Mouse (Mus musculus): Measurements from ENCODE around the gene Rpl5. TPM values are rescaled to one million over a fixed set of nuclear protein-coding genes. Genes with fewer than 3 reads are reported as not detected.
A peak's percentile ranks its signal among the peaks of the same experiment; 100 is the strongest.

Rpl5 gene
- total and polyA plus RNA-seq, 3 experiments, result 12.5 to 31.4 (median 29.2) TPM

- Histone ChIP-seq H3K4me1 (ENCODE audit: control insufficient read depth, insufficient read depth, low read length) (no peaks in the 10 kb centered on the region; the same call in 1 of the 2 replicates), H3K9ac (ENCODE audit: low read depth, low read length) (no peak overlapping the region; the same call in 1 of the 2 replicates), H3K79me2 (replicated peaks; ENCODE audit: control insufficient read depth, insufficient read depth, low read length) (no peaks in the 10 kb centered on the region), H3K27ac (peak overlapping the region; percentile 84), H3K4me3 (no peak overlapping the region), H3K27me3 (ENCODE audit: control insufficient read depth, insufficient read depth, low read length) (no peaks in the 10 kb centered on the region), H3K36me3 (ENCODE audit: control insufficient read depth, insufficient read depth, low read length) (no peaks in the 10 kb centered on the region)
- TF ChIP-seq EP300 (IDR thresholded peaks at IDR 0.05; ENCODE audit: insufficient read depth, low read depth, low read length), result no peak
- no peak for TF ChIP-seq POLR2A (IDR thresholded peaks at IDR 0.05; ENCODE audit: insufficient read depth, low read depth, low read length)
- no peak for TF ChIP-seq CTCF (IDR thresholded peaks at IDR 0.05)
- intact Hi-C loops (cut with DNase I), result no loop called here
- DNase-seq, result no peak
- 91% methylated on average over 6 of the region's 6 CpGs for WGBS
Observed at GRCm38 (mm10) chr5:107873330-107873729, 27.0 kb upstream of the Rpl5 start.

DNA sequence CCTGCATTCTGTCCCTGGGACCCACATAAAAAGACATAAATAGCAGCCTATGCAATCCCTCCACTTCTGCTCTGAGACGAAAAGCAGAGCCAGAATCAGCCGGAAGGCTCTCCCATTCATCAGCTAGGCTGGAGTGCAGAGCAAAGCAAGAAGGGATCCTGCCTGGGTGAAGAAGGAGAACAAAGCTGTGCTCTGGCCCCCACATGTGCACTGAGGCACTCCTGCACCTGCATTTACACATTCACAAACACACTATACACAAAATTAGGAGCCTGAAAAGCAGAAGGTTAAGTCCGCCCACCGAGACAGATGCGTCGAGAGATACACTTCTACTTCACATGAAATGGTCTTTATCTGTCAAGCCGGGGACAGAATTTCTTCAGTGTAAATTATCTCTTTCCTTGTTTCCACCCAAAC, 26.4 kb upstream of the Rpl5 start:
- Histone ChIP-seq H3K79me2 (replicated peaks; ENCODE audit: control insufficient read depth, insufficient read depth, low read length) (no peaks in the 10 kb centered on the region), H3K27me3 (ENCODE audit: control insufficient read depth, insufficient read depth, low read length) (no peaks in the 10 kb centered on the region), H3K36me3 (ENCODE audit: control insufficient read depth, insufficient read depth, low read length) (no peaks in the 10 kb centered on the region), H3K9ac (ENCODE audit: low read depth, low read length) (no peak overlapping the region; the same call in 1 of the 2 replicates), H3K4me3 (no peak overlapping the region), H3K4me1 (ENCODE audit: control insufficient read depth, insufficient read depth, low read length) (no peaks in the 10 kb centered on the region; the same call in 1 of the 2 replicates), H3K27ac (peak overlapping the region; percentile 84)
- DNase-seq, result peak; percentile 26 to 33
- intact Hi-C loops (cut with DNase I), result no loop called here
- 34% methylated on average over 7 of the region's 7 CpGs for WGBS
- TF ChIP-seq EP300 (IDR thresholded peaks at IDR 0.05; ENCODE audit: insufficient read depth, low read depth, low read length) (no peak), CTCF (IDR thresholded peaks at IDR 0.05) (no peak), POLR2A (IDR thresholded peaks at IDR 0.05; ENCODE audit: insufficient read depth, low read depth, low read length) (peak; percentile 30; the same call in 1 of the 2 replicates)

DNA sequence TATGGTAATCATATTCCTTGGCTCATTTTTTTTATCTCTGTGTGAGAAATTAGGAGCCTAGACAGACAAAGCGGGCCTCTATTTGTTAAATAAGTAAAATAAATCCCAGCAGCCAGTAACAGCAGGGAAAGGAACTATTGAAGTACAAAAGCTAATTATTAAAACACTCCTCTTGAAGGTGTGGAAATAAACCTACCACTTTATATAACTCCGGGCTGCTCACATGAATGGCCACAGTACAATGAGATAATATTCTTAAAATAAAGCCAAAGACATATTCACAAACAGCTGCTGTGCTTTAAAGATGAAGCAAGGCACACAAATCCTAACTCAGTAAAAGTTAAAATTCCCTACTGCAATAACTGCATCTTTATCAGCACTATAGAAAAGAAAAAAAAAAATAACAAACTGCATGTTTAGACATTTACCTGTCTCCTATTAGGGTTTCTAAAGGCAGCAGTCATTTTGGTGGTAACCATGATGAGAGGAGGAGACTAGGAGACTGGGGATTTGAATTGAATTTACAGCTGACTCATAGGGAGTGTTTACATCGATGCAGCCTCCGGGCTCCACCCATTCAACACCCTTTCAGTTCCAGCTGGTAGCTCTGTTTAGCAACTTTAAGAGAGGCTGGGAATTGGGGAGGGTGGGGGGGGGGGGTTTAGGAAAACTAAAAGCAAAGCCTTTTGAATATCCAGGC, 25.6 kb upstream of the Rpl5 start, which contains the start of gene Evi5:
Gene Evi5, minus strand, starts transcription at position 547 of the 700 bp plus-strand sequence.
- 16% methylated on average over 4 of the region's 4 CpGs for WGBS
- intact Hi-C loops (cut with DNase I), result no loop called here

GRCm38 (mm10) chr5:107875261-107875611, 25.1 kb upstream of the Rpl5 start:
- Histone ChIP-seq H3K4me3 (no peak overlapping the region), H3K36me3 (ENCODE audit: control insufficient read depth, insufficient read depth, low read length) (no peaks in the 10 kb centered on the region), H3K9ac (ENCODE audit: low read depth, low read length) (no peak overlapping the region), H3K27ac (peak overlapping the region; percentile 84), H3K79me2 (replicated peaks; ENCODE audit: control insufficient read depth, insufficient read depth, low read length) (no peaks in the 10 kb centered on the region), H3K27me3 (ENCODE audit: control insufficient read depth, insufficient read depth, low read length) (no peaks in the 10 kb centered on the region), H3K4me1 (ENCODE audit: control insufficient read depth, insufficient read depth, low read length) (no peaks in the 10 kb centered on the region; the same call in 1 of the 2 replicates)
- TF ChIP-seq EP300 (IDR thresholded peaks at IDR 0.05; ENCODE audit: insufficient read depth, low read depth, low read length) (no peak), CTCF (IDR thresholded peaks at IDR 0.05) (no peak), POLR2A (IDR thresholded peaks at IDR 0.05; ENCODE audit: insufficient read depth, low read depth, low read length) (no peak)
- DNase-seq, result no peak
- intact Hi-C loops (cut with DNase I), result no loop called here

More for the DNA sequence above, 25.6 kb upstream of the Rpl5 start, which contains the start of gene Evi5:
- H3K36me3 ChIP-seq (ENCODE audit: control insufficient read depth, insufficient read depth, low read length), result no peaks in the 10 kb centered on the region
- H3K79me2 ChIP-seq (replicated peaks; ENCODE audit: control insufficient read depth, insufficient read depth, low read length), result no peaks in the 10 kb centered on the region
- H3K9ac ChIP-seq (ENCODE audit: low read depth, low read length), result no peak within 1 kb of the TSS
- peak within 1 kb of the TSS; percentile 84 for H3K27ac ChIP-seq
- H3K4me3 ChIP-seq, result peak within 1 kb of the TSS; percentile 14; the same call in 1 of the 2 replicates
- H3K27me3 ChIP-seq (ENCODE audit: control insufficient read depth, insufficient read depth, low read length), result no peaks in the 10 kb centered on the region
- TF ChIP-seq POLR2A (IDR thresholded peaks at IDR 0.05; ENCODE audit: insufficient read depth, low read depth, low read length) (no peak), EP300 (IDR thresholded peaks at IDR 0.05; ENCODE audit: insufficient read depth, low read depth, low read length) (no peak), CTCF (IDR thresholded peaks at IDR 0.05) (no peak)
- DNase-seq, result no peak
- H3K4me1 ChIP-seq (ENCODE audit: control insufficient read depth, insufficient read depth, low read length), result no peaks in the 10 kb centered on the region; the same call in 1 of the 2 replicates

DNA sequence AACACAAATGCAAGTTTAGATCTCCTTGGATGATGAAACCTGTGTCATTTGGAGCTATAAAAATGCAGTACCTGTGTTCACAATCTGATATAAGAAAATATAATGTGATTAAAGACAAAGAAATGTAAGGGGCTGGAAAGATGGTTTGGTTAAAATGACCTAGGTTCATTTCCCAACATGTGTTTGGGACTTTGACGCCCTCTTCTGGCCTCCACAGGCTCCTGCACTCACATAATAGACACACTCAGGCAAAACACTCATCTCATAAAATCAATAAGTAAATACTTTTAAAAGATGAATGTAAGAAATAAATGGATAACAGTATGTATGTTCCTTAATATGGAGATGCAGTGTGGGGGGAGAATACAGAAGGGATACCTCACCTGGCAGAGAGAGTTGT, 23.2 kb upstream of the Rpl5 start:
- no peaks in the 10 kb centered on the region for H3K27me3 ChIP-seq (ENCODE audit: control insufficient read depth, insufficient read depth, low read length)
- no peaks in the 10 kb centered on the region for H3K36me3 ChIP-seq (ENCODE audit: control insufficient read depth, insufficient read depth, low read length)
- 83% methylated on average over 1 of the region's 1 CpGs for WGBS
- no peak for TF ChIP-seq POLR2A (IDR thresholded peaks at IDR 0.05; ENCODE audit: insufficient read depth, low read depth, low read length)
- 0 out of 2 replicates have a peak, but pooled peaks have one; percentile 12 for TF ChIP-seq CTCF (IDR thresholded peaks at IDR 0.05)
- H3K4me3 ChIP-seq, result no peak overlapping the region
- DNase-seq, result no peak
- no peaks in the 10 kb centered on the region; the same call in 1 of the 2 replicates for H3K4me1 ChIP-seq (ENCODE audit: control insufficient read depth, insufficient read depth, low read length)
- H3K9ac ChIP-seq (ENCODE audit: low read depth, low read length), result no peak overlapping the region
- no peak overlapping the region for H3K27ac ChIP-seq
- no peaks in the 10 kb centered on the region for H3K79me2 ChIP-seq (replicated peaks; ENCODE audit: control insufficient read depth, insufficient read depth, low read length)
- intact Hi-C loops (cut with DNase I), result no loop called here

DNA sequence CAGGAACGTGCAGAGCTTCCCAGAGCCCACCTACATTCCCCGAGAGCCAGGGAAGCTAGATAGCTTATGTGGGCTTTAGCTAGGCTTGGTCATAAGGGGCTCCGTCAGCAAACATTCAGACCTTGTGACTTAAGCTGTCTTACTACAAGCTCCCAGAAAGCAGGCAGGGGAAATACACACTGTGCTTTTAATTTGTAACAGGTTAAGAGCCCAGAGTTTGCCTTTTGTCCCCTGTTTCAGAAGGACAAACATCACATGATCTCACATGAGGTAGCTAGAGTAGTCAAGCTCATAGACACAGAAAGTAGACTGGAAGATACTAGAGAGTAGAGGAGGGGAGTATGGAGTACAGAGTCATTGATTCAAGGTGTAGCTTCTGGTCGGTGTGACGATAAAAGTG, 19.6 kb upstream of the Rpl5 start:
- DNase-seq, result no peak
- Histone ChIP-seq H3K27ac (no peak overlapping the region), H3K27me3 (ENCODE audit: control insufficient read depth, insufficient read depth, low read length) (no peaks in the 10 kb centered on the region), H3K36me3 (ENCODE audit: control insufficient read depth, insufficient read depth, low read length) (no peaks in the 10 kb centered on the region), H3K79me2 (replicated peaks; ENCODE audit: control insufficient read depth, insufficient read depth, low read length) (no peaks in the 10 kb centered on the region), H3K4me3 (no peak overlapping the region), H3K9ac (ENCODE audit: low read depth, low read length) (no peak overlapping the region), H3K4me1 (ENCODE audit: control insufficient read depth, insufficient read depth, low read length) (no peaks in the 10 kb centered on the region)
- intact Hi-C loops (cut with DNase I), result no loop called here
- 79% methylated on average over 5 of the region's 5 CpGs for WGBS
- TF ChIP-seq CTCF (IDR thresholded peaks at IDR 0.05) (no peak), EP300 (IDR thresholded peaks at IDR 0.05; ENCODE audit: insufficient read depth, low read depth, low read length) (no peak), POLR2A (IDR thresholded peaks at IDR 0.05; ENCODE audit: insufficient read depth, low read depth, low read length) (no peak)

Measured in heart, adult 2 months (tissue).